Mouse (Mus musculus) embryonic facial prominence, embryonic 14.5 days (tissue): Measurements from ENCODE around the gene H2afj. TPM values are rescaled to one million over a fixed set of nuclear protein-coding genes. Genes with fewer than 3 reads are reported as not detected.

Experiments
- ATAC-seq: fragments of 200-750 bp; cut with Nextera tagmentation; 2 replicates; pipeline ENCODE4 v1.8.0; 2017; ENCODE audit warnings: low read depth, moderate number of reproducible peaks, moderate TSS enrichment
- DNase-seq: peaks from one replicate; pipeline ENCODE4 v3.0.0-alpha.2; 2015; ENCODE audit warnings: low spot score
- H3K27ac ChIP-seq: fragments of 300-500 bp; sonication (generic); replicated peaks from 2 replicates; pipeline ENCODE4 v1.5.1; 2014; ENCODE audit warnings: low read depth, mild to moderate bottlenecking, low read length, moderate library complexity
- H3K27me3 ChIP-seq: fragments of 300-500 bp; sonication (generic); replicated peaks from 2 replicates; pipeline ENCODE4 v1.6.1; 2014; ENCODE audit warnings: low read length; ENCODE audit not compliant: control insufficient read depth, insufficient read depth
- H3K36me3 ChIP-seq: fragments of 300-500 bp; sonication (generic); 2 replicates; pipeline ENCODE4 v1.6.1; 2014; ENCODE audit warnings: low read length, mixed read lengths; ENCODE audit not compliant: control insufficient read depth, insufficient read depth
- H3K4me1 ChIP-seq: fragments of 300-500 bp; sonication (generic); 2 replicates; pipeline ENCODE4 v1.6.1; 2014; ENCODE audit warnings: antibody characterized with exemption, low read length; ENCODE audit not compliant: control insufficient read depth, insufficient read depth
- H3K4me2 ChIP-seq: fragments of 300-500 bp; sonication (generic); 2 replicates; pipeline ENCODE4 v1.6.1; 2014; ENCODE audit warnings: low read depth, mild to moderate bottlenecking, low read length, moderate library complexity, mixed read lengths
- H3K4me3 ChIP-seq: fragments of 300-500 bp; sonication (generic); 2 replicates; pipeline ENCODE4 v1.5.1; 2014; ENCODE audit warnings: low read depth, mild to moderate bottlenecking, low read length
- H3K9ac ChIP-seq: fragments of 300-500 bp; sonication (generic); 2 replicates; pipeline ENCODE4 v1.6.1; 2014; ENCODE audit warnings: low read depth, mild to moderate bottlenecking, low read length, moderate library complexity, mixed read lengths
- H3K9me3 ChIP-seq: fragments of 300-500 bp; sonication (generic); 2 replicates; pipeline ENCODE4 v1.6.1; 2016; ENCODE audit warnings: low read length; ENCODE audit not compliant: control insufficient read depth
- WGBS: fragments of 180-500 bp; shearing (Covaris S2); extraction: QIAGEN DNeasy Blood & Tissue Kit; methylation state at CpG from one replicate; pipeline ENCODE4 v1.1.7; 2014; 5-methylcytosine and 5-hydroxymethylcytosine counted together
- polyA plus RNA-seq: library from polyadenylated mRNA; unstranded; fragments of >200 nt; fragmentation: Nextera tagmentation; extraction: Ambion mirVana; gene quantifications from 2 replicates; pipeline ENCODE4 v1.2.1, GENCODE M21; 2014

The H2afj gene
- polyA plus RNA-seq = 93.2 and 98.2 TPM in 2 replicates

GRCm38 (mm10) chr6:136808014-136808417, at the start of gene H2afj:
Gene H2afj, plus strand, starts transcription at chr6:136808244.
- Histone ChIP-seq H3K36me3 (peaks cover 12% of the 10 kb centered on the region), H3K4me2 (peak within 1 kb of the TSS; percentile 95), H3K9ac (peak within 1 kb of the TSS; percentile 73), H3K9me3 (no peaks in the 10 kb centered on the region), H3K27ac (peak within 1 kb of the TSS; percentile 74), H3K27me3 (no peaks in the 10 kb centered on the region), H3K4me1 (peaks cover 23% of the 10 kb centered on the region), H3K4me3 (peak within 1 kb of the TSS; percentile 78)
- 0% methylated on average over 12 of the region's 34 CpGs for WGBS
- ATAC-seq = peak; percentile 87
- peak; percentile 97 for DNase-seq

GRCm38 (mm10) chr6:136763912-136764311, 44.1 kb upstream of the H2afj start:
- H3K9ac ChIP-seq = no peak overlapping the region
- no peaks in the 10 kb centered on the region for H3K4me1 ChIP-seq
- no peak overlapping the region for H3K27ac ChIP-seq
- peak; percentile 45 for DNase-seq
- H3K36me3 ChIP-seq = no peaks in the 10 kb centered on the region
- WGBS = 88% methylated on average over 1 of the region's 1 CpGs
- H3K27me3 ChIP-seq = no peaks in the 10 kb centered on the region
- no peak for ATAC-seq
- H3K4me3 ChIP-seq = no peak overlapping the region
- H3K4me2 ChIP-seq = no peak overlapping the region
- no peaks in the 10 kb centered on the region for H3K9me3 ChIP-seq

GRCm38 (mm10) chr6:136769143-136769542, 38.9 kb upstream of the H2afj start:
- Histone ChIP-seq H3K4me3 (no peak overlapping the region), H3K9ac (no peak overlapping the region), H3K36me3 (no peaks in the 10 kb centered on the region), H3K9me3 (no peaks in the 10 kb centered on the region), H3K4me2 (no peak overlapping the region), H3K27ac (no peak overlapping the region), H3K27me3 (no peaks in the 10 kb centered on the region), H3K4me1 (no peaks in the 10 kb centered on the region)
- no peak for DNase-seq
- ATAC-seq = no peak
- 80% methylated on average over 8 of the region's 8 CpGs for WGBS

- Histone ChIP-seq H3K4me2 (no peak overlapping the region), H3K9ac (no peak overlapping the region), H3K27me3 (no peaks in the 10 kb centered on the region), H3K4me3 (no peak overlapping the region), H3K27ac (no peak overlapping the region), H3K36me3 (no peaks in the 10 kb centered on the region), H3K4me1 (no peaks in the 10 kb centered on the region), H3K9me3 (no peaks in the 10 kb centered on the region)
- no peak for DNase-seq
- WGBS = 83% methylated on average over 7 of the region's 7 CpGs
- ATAC-seq = no peak
These were observed 38.2 kb upstream of the H2afj start for GRCm38 (mm10) chr6:136769859-136770258.

GRCm38 (mm10) chr6:136776392-136776791, 31.7 kb upstream of the H2afj start:
- no peaks in the 10 kb centered on the region for H3K9me3 ChIP-seq
- no peaks in the 10 kb centered on the region for H3K36me3 ChIP-seq
- H3K4me2 ChIP-seq = no peak overlapping the region
- no peak overlapping the region for H3K27ac ChIP-seq
- H3K4me3 ChIP-seq = no peak overlapping the region
- 95% methylated on average over 1 of the region's 1 CpGs for WGBS
- H3K9ac ChIP-seq = no peak overlapping the region
- DNase-seq (no peak), ATAC-seq (no peak)
- H3K4me1 ChIP-seq = no peaks in the 10 kb centered on the region
- no peaks in the 10 kb centered on the region for H3K27me3 ChIP-seq

GRCm38 (mm10) chr6:136781377-136781986, 26.6 kb upstream of the H2afj start, which contains the start of gene Gucy2c:
Gene Gucy2c, minus strand, starts transcription at chr6:136781765.
- ATAC-seq = no peak
- WGBS = 79% methylated on average over 20 of the region's 20 CpGs
- H3K27me3 ChIP-seq = no peaks in the 10 kb centered on the region

GRCm38 (mm10) chr6:136782146-136782545, 25.9 kb upstream of the H2afj start:
- no peaks in the 10 kb centered on the region for H3K4me1 ChIP-seq
- no peaks in the 10 kb centered on the region for H3K9me3 ChIP-seq
- no peak overlapping the region for H3K9ac ChIP-seq
- H3K4me2 ChIP-seq = no peak overlapping the region
- no peaks in the 10 kb centered on the region for H3K27me3 ChIP-seq
- no peaks in the 10 kb centered on the region for H3K36me3 ChIP-seq
- ATAC-seq (no peak), DNase-seq (no peak)
- 85% methylated on average over 12 of the region's 12 CpGs for WGBS
- H3K27ac ChIP-seq = no peak overlapping the region
- no peak overlapping the region for H3K4me3 ChIP-seq

More at GRCm38 (mm10) chr6:136781377-136781986, 26.6 kb upstream of the H2afj start, which contains the start of gene Gucy2c:
- Histone ChIP-seq H3K4me3 (no peak within 1 kb of the TSS), H3K4me1 (no peaks in the 10 kb centered on the region), H3K9ac (no peak within 1 kb of the TSS), H3K27ac (no peak within 1 kb of the TSS), H3K9me3 (no peaks in the 10 kb centered on the region), H3K4me2 (no peak within 1 kb of the TSS), H3K36me3 (no peaks in the 10 kb centered on the region)
- DNase-seq = no peak

- ATAC-seq (no peak), DNase-seq (no peak)
- no peaks in the 10 kb centered on the region for H3K9me3 ChIP-seq
- H3K27me3 ChIP-seq = no peaks in the 10 kb centered on the region
- no peak overlapping the region for H3K27ac ChIP-seq
- WGBS = 73% methylated on average over 9 of the region's 9 CpGs
- no peak overlapping the region for H3K4me3 ChIP-seq
- no peaks in the 10 kb centered on the region for H3K36me3 ChIP-seq
- H3K9ac ChIP-seq = no peak overlapping the region
- no peak overlapping the region for H3K4me2 ChIP-seq
- H3K4me1 ChIP-seq = no peaks in the 10 kb centered on the region
These were observed 25.3 kb upstream of the H2afj start for GRCm38 (mm10) chr6:136782761-136783160.

- no peak for ATAC-seq
- Histone ChIP-seq H3K27me3 (peaks cover 11% of the 10 kb centered on the region; the same call in 1 of the 2 replicates), H3K27ac (no peak overlapping the region)
These were observed 18.6 kb upstream of the H2afj start for GRCm38 (mm10) chr6:136789391-136789971.

More at GRCm38 (mm10) chr6:136789391-136789971, 18.6 kb upstream of the H2afj start:
- H3K4me1 ChIP-seq = peaks cover 9% of the 10 kb centered on the region
- no peak for DNase-seq
- WGBS = 55% methylated on average over 5 of the region's 5 CpGs
- H3K9me3 ChIP-seq = no peaks in the 10 kb centered on the region
- H3K4me3 ChIP-seq = no peak overlapping the region
- no peaks in the 10 kb centered on the region for H3K36me3 ChIP-seq
- no peak overlapping the region for H3K9ac ChIP-seq
- no peak overlapping the region for H3K4me2 ChIP-seq
